Comparison of ENCODE assay signal across 1 mouse cellular context in genomic region chr2:79302398-79302797, GRCm38 (mm10).
TF ChIP-seq lines count a peak whose summit lies in the region.

No protein-coding gene starts in this region.

TF ChIP-seq in MEL, 35 proteins besides CTCF, POLR2A, EP300 and RAD21 (continued from another document):
- no peak for TF ChIP-seq MYC (IDR thresholded peaks at IDR 0.05; ENCODE audit: low read depth, low read length)
- no peak for TF ChIP-seq MYB (IDR thresholded peaks at IDR 0.05; ENCODE audit: low read depth, low read length)
- no peak for TF ChIP-seq HCFC1 (IDR thresholded peaks at IDR 0.05; ENCODE audit: low read depth, low read length)
- TF ChIP-seq RCOR1 (IDR thresholded peaks at IDR 0.05; ENCODE audit: low read depth, low read length) = no peak
- TF ChIP-seq GATA1 (IDR thresholded peaks at IDR 0.05; ENCODE audit: low read depth, low read length) = no peak
TF ChIP-seq in MEL: peak in this region for 2.
